Mouse (Mus musculus) T-helper 1 cell (primary cell): ENCODE measurements around the gene Cnksr3.

Experiments used
- in situ Hi-C: fragments of 300-600 bp; cut with MboI, MseI; formaldehyde crosslinking; loops from one replicate; pipeline ENCODE4 v1.15.1; 2025; ENCODE audit warnings: high pct_unique_total_duplicates

The Cnksr3 gene

DNA sequence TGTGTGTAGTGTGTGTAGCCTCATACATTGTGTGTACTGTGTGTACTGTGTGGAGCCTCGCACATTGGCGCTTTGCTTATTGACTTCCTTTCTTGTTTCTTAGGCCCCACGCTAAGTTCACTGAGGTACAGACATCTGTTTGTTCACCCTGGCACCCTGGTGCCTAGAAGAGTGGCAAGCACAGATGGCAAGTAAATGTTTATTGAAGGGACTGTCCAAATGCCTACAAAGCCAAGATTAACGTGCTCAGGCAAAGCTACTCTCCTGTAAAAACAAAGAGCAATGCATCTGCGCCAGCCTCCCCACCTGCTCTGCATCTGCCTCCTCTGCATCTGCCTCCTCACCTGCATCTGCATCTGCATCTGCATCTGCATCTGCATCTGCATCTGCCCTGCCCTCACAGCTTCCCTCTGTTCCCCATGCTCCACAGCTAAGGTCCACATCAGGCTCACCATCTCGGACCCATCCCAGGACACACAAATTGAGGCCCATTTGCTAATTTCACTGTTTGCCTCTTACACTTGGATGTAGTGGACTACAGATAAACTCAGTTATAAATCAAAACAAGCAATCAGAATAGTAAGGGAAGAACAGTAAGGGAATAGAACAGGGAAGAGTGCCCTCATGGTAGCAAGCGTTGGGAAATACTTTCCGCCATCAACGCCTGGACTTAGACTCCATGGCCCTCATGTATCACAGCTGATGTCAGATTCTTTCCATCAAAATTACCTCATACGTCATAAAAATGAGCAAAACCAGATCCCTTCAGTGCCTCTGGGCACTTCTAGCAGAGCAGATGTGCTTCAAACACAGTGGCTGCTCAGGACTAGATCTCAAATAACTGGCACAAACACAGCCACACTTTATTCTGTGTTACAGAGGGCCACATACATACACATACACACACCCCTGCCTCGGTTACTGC is 62.1 kb downstream of the Cnksr3 start:
- in situ Hi-C loops, result no loop called here

DNA sequence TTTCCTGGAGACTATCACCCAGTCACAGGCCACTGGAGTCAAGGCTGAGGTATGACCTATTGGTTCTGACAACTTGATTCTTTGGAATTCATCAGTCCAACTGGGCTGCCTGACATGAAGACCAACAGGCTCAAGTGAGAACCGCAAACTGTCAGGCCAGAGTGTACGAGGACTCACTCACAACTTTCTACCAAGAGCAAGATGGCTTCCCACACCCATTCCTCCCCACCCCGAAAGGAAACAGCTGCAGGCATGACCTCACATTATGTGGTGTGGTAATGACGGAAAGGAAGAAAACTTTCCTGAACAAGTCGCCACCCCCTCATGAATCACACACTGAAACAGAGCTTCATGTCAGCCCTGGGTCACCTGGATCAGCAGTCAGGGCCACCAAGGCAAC is 66.4 kb downstream of the Cnksr3 start:
- in situ Hi-C loops, result no loop called here

DNA sequence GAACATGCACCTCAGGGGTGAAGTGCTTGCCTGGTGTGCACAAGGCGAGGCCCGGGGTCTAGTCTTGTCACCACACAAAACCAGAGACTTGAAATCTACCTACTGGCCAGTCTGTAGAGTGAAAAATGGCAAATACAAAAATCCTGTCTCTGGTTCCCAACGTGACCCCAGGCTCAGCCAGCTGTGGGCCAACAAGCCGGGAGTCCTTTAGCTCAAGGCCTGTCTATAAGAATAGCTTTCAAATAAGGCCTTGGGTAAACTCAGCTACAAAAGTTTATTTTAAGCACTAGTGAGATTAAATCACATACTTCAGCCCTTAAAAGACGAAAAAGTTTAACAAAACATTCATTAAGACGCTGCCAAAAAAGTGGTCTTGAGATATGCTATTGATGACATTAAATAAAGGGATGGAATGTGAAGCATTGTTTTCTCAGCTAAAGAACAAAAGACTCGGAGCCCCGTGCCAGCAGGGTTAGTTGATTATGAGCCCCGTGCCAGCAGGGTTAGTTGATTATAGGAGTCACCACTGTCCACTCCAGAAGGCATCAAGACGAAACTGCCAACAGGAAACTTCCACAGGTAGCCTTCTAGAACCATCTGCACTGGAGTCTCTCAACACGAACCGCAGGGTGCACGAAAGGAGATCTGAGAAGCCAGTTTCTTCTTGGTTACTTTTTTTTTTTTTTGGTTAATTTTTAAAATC is 67.8 kb downstream of the Cnksr3 start:
- in situ Hi-C loops, result no loop called here

DNA sequence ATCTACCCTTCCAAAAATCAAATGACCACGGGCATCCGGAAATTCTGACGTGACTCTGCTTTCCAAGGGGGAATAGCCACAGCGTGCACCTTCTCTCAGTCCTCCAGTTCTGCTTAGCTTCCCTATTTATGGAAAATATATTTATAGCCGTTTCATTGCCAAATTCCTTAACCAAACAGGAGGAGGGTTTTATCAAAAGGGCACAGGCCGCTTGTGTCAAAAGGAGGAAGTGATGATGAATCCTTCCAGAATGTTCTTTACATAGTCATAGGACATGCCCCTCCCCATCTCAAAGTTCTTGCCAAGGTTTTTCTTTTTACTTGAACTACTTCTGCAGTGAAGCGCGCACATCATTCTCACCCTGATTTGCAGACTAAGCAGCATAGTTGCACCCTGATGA is 69.8 kb downstream of the Cnksr3 start:
- in situ Hi-C loops, result no loop called here

DNA sequence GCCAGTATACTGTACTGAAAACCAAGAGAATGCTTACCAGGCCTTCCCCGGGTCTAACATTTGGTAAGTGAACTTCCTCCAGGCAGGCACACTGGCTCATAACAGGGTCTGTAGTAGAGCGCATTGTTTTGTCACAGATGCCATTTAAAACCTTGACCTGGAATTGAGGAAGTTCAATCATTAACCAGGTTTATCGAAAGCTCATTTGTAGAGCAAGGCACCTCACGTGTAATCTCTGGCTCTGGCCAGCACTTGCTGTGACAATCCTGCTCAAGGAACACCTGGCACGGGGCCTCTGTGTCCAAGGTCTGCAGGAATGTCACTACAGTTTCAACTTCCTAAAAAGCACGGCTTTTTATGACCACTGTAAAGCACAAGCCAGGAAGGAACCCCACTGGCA is 71.8 kb downstream of the Cnksr3 start:
- in situ Hi-C loops, result no loop called here

DNA sequence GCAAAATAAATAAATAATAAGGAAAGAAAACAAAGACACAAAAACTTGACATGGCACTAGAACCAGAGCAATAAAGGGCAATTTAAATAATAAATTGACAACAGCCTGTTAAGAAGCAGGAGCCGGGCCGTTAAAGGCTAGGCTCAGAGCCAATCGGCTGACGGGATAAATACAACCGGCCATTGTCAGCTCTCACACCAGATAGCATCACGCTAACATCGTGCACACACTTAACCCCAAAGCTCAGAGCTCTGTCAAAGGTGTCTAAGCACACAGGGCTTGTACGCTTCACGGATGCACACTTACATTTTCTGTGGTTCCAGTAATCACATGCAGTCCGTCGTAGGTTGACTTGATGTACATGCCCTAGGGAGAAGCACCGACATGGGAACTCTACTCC is 74.0 kb downstream of the Cnksr3 start:
- in situ Hi-C loops, result no loop called here

DNA sequence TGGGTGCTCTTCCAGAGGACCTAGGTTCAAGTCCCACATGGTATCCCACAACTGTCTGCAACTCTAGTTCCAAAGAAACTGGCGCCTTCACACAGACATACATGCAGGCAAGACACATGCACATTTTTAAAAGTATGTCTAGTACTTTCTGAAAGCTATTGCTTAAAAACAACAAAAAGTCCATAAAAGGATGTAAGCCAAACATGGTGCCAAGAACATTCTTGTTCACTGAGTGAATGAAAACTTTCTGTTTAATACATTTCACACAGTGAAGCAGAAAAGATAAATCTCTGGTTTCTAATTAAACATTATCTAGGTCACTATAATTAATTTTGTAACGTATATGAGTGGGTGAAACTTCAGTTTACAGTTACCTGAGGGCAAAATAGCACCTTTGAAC is 76.3 kb downstream of the Cnksr3 start:
- in situ Hi-C loops, result no loop called here

DNA sequence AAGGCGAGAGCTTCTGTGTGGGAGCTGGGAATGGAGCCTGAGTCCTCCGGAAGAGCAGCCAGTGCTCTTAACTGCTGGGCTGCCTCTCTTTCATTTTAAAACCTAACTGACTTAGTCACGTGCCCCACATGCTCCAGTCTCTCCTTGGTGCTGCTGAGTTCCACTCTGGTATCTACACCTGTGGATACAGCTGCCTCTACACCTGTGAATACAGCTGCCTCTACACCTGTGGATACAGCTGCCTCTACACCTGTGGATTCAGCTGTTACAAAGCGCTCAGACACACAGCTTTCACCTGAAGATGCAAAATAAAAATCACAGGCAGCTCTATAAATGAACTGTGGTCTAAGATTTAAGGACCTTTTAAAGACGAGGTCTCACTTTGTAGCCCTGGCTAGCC is 79.0 kb downstream of the Cnksr3 start:
- in situ Hi-C loops, result no loop called here

DNA sequence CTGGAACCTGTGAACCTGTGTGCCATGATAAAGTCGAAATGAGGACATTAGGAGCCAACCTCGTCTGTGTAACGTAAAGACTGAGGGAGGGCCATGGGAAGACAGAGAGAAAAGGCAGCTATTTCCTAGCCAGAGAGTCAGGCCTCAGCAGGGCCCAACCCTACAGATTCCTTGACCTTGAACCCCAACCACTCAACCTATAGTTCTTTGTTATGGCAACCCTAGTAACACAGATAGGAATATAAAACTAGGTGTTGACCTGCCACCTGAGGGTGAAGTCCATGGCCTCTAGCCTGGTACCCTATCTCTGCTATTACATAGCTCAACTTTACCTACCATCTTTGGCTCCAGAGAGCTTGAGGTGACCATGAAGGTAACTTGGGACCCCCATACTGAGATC is 80.6 kb downstream of the Cnksr3 start:
- in situ Hi-C loops, result no loop called here

DNA sequence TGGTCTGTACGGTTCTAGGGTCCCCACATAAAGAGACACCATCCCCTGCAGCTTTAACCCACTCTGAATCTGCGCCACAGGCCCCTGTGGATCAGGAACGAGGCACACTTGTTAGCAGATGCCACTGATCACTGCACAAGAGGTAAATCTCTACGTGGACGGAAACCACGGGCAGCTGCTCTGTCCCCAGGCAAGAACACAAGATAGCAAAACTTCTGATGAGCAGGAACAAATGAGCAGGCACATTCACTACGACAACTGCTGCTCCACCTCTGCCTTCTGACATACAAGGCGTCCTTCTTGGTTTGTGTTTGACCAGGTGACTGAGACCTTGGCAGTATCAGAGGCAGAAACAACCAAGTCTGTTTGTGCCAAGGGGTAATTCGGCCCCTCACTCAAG is 84.2 kb downstream of the Cnksr3 start:
- in situ Hi-C loops, result no loop called here

DNA sequence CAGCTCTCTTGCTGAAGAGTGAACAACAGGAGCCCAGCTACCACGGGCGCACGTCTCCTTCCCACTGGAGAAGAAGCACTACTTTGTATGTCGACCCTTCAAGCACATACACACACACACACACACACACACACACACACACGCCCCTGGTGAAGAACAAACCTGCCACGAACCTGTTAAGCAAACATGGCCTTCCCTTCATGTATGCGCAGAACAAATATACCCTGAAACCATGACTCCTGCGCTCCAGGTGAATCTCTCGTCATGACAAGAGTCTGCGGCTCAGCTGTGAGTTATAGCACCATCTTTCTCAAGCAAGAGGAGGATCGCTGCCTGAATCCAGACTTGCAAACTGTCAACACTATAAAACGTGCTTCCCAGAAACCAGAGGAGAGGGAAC is 85.2 kb downstream of the Cnksr3 start:
- in situ Hi-C loops, result no loop called here

DNA sequence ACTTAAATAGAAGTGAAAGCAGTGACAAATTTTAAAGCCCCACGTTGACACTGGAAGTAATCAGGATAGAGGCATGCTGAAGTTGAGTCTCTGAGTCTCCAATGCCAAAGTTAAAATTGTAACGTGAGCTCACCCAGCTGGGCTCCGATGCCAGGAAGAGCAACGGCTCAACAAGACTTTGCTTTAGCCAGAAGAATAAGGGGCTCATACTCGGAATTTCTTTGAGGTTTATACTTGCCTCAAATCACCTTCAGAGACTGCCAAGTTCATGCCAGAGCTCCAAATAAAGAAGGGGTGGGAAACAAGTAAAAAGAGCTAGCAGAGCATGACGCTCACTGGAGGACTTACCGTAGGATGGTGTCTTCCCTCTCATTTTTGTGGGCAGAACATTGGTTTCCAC is 85.8 kb downstream of the Cnksr3 start:
- in situ Hi-C loops, result no loop called here

DNA sequence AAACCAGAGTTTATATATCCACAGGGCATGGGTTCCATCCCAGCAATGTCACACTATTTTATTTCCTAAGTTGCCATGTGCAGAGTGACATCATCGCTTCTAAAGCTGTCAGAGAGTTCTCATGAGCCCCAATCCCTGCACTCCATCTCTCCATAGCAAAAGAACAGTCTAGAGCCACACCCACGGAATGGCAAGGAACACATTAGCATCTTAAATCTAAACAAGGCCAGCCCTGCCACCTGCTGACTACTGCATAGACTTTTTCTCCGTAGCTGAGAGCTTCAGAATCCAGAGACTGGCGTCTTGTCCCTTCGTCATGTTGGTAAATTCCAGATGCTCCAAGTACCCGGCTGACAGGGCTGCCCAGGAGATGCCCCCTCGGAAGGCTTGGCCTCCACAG is 87.0 kb downstream of the Cnksr3 start:
- in situ Hi-C loops, result no loop called here

DNA sequence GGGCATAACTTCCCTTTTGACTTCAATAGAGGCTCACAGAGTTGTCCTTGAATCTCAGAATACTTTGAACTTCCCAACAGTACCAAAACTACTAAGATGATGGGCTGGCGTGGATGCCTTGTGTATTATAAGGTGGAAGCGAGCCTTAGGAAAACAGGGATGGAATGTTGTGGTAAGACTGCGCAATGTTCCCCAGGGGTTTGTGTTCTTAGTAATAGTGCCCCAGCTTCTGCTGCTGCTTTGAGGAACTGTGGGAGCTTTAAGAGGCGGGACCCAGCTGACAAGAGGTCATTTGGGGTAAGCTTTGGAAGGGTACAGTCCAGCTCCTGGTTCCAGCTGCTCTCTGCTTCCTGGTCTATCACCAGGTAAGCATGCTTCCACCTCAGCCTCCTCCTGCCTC is 89.7 kb downstream of the Cnksr3 start:
- in situ Hi-C loops, result no loop called here

DNA sequence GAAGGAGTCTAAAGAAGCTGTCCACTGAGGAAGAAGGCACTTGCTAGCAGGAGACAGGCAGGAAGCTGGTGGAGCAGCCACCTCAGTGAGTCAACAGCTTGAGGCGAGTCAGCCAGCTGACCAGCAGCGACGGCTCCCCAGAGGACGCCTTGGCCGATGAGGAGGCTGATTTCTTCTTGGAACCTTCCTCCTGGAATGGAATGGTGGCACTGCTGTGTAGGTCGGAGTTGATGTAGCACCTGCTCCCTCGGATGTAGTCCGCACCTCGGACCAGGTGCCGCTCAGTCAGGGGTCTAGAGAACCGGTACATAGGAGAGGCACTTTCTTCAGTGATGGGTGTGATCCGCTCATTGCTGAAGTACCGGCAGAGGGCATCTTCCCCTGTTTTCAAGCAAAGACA is 91.8 kb downstream of the Cnksr3 start:
- in situ Hi-C loops, result no loop called here

DNA sequence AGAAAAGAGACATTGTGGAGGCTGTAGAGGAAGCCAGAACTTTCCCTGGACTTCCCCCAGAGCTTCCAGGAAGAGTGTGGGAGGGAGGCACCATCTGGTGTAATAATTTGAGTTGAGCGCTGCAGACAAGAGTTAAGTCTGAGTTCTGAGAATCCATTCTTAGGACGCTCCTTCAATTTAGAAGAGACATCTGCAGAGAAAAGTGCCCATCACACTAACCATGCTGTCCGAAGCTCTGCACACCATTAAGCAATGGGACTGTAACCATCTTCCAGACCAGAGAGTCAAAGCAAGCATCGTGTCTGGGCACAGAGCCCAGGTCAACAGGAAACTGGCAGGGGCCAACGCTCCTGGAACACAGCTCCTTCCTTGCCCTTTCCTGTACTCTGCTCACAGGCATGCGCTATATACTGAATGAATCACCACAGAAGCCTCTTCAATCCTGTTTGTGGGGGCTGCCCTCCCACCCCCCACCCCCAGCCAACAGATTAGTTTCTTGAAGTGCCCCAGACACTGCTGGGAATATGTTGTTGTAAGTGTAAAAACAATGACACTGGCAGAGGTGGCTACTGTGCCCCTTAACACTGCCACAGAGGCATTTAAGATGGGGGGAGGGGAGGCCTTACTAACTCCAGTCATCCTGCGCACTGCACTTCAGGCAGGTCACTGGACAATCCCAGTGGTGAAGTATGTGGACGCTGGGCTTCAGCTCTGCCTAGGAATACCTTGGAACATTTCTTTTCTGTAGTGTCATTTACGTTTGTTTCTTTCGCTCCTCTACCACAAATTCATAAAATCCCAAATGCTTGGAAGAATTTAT is 93.6 kb downstream of the Cnksr3 start:
- in situ Hi-C loops, result no loop called here

DNA sequence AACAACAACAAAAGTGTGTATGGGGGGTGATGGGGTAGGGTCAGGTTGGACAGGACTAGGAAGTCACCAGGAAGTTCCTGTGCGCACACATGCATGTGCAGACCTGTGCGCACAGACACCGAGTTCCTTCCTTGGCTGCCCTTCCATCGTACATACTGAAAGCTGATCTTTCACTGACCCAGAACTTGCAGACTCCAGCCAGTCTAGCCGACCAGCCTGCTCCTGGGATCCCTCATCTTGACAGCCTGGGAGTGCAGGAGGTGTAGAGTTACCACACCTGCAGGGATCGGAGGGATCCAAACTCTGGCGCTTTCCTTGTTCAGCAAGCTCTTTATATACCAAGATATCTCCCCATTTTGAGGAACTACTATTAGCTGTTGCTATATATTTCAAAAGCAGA is 94.3 kb downstream of the Cnksr3 start:
- in situ Hi-C loops, result no loop called here

DNA sequence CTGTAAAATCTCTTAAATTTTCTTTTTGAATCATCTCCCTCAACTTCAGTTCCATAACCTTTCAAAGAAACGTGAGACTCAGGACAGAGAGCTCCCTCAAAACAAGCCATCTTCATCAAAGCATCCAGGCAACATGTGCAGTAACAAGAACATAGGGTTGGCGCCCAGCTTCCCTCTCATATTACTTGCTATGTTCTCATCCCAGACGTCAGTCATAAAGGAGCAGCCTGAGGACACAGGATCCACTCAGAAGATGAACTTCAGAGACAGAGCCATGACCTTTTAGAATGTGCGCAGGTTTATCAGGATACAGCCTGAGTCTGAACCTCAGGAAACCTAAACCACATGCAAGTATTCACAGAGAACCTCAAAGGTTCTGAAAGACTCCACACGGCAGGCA is 97.2 kb downstream of the Cnksr3 start:
- in situ Hi-C loops, result no loop called here

DNA sequence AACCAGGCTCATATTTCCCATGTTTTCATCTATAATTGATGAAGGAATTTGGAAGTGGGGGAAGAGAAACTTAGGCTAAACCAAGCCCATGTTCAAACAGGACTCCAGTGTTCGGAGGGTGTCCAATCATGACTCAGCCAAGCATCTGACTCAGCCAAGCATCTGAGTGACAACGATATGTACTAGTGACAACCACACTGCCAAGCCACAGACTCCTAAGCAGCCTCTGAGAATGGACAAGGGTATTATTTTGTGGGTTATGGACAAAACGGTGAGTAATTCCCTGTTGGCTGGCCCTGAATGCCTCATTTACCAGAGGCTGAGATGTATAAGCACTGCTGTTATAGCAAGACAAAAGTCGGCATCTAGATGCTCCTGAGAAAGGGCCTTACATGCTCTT is 98.3 kb downstream of the Cnksr3 start:
- in situ Hi-C loops, result no loop called here

DNA sequence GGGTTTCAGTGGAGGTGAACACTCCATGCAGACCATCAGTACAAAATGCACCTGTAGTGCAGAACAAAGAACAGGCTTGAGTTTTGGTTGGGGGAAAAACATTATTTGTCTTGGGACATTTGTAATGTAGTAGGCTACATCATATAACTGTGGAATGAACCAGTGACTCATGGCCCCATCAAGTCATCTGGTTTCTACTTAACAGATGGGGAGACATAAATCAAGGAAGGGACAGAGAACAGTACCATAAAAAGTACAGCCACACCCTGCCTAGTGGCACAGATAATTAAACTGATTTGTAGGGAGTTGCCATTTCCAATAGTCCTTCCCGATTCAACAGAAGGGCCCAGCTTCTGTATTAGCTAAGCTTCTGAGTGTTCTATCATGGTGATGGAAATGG is 98.9 kb downstream of the Cnksr3 start:
- in situ Hi-C loops, result no loop called here

DNA sequence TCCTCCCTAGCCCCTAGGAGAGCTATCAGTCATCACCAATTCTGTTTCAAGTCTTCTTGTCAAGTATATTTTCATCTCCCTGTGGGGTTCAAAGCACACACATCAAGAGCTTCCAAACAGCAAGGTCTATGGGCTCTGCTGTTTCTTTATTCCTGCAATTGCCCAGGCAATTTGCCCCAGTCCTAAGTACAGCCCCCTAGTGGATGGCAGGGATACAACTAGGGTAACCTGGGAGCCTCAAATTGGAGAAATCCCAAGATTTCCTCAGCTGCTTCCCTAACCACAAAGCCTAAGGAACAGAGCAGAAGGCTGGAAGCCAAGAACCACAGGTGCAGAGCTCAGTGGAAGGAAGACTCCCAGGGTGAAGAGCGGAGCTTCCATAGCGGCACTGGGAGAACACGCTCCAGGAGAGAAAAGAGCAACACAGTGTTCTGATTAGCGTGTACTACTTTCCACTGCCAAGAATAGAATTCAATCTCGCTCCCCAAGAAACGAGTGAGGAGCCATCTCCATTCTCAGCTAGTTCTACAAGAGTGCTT is 100.5 kb downstream of the Cnksr3 start:
- in situ Hi-C loops, result no loop called here

DNA sequence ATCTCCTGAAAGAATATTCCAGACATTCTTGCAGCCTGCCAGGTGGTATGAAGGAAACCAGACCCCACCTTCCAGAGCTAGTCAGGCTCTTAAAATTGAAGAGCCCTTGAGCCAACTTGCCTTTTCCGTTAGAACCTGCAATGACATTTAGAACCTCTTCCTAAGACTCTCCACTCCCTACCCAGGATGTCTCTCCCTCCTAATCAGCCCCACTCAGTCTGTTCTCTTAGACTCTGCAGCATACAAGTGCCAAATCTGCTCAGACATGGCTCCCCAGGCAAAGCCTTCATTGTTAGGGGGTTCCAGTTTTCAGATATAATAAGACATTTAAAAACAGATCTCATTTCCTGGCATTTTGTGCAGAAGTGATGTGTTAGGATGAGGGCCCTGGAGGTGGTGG is 108.2 kb downstream of the Cnksr3 start:
- in situ Hi-C loops, result no loop called here
